Comparison of ENCODE assay signal across 23 mouse cellular contexts in genomic region chr12:28690730-28691129, GRCm38 (mm10). TPM values are rescaled to one million over a fixed set of nuclear protein-coding genes. Genes with fewer than 3 reads are reported as not detected.
DNase-seq lines count a peak whose midpoint lies in the region; ATAC-seq and TF ChIP-seq lines count a peak whose summit lies in the region.
"Had no signal": no experiment of that assay in that cellular context is flagged by ENCODE, and none has a peak within 500 bp of the region (broad histone marks: within the 10 kb centered on the region; RNA-seq: fewer than 3 reads in every experiment).

No protein-coding gene starts in this region.

- ATAC-seq in frontal cortex, adult (ENCODE audit: low TSS enrichment), result 0 out of 2 replicates have a peak, but pooled peaks have one; percentile 15
- no peak for ATAC-seq in kidney, embryonic 14.5 days (ENCODE audit: low FRiP score, low TSS enrichment)
- ATAC-seq: forebrain, embryonic 14.5 days; forebrain, embryonic 16.5 days had no signal

- no peak overlapping the region for H3K4me3 ChIP-seq in layer of hippocampus, adult 2 months
- H3K4me3 ChIP-seq in left cerebral cortex, adult 2 months, result no peak overlapping the region
- H3K4me3 ChIP-seq in cortical plate, adult 2 months (ENCODE audit: insufficient read depth, low read length), result no peak overlapping the region
- H3K4me3 ChIP-seq in kidney, embryonic 14.5 days (ENCODE audit: low read length), result no peak overlapping the region
- H3K4me3 ChIP-seq: embryonic facial prominence, embryonic 13.5 days; embryonic facial prominence, embryonic 15.5 days; erythroblast, embryonic 14.5 days; forebrain, embryonic 10.5 days; forebrain, embryonic 12.5 days had no signal

- no peak for TF ChIP-seq POLR2A in cortical plate, adult 2 months (IDR thresholded peaks at IDR 0.05; ENCODE audit: extremely low read depth, insufficient read depth, low read length)

- DNase-seq in frontal cortex, postnatal 25 days (ENCODE audit: low spot score in 2 of 2), result no peak
- DNase-seq in layer of hippocampus, adult 2 months (ENCODE audit: low spot score in 2 of 2), result no peak
- DNase-seq in layer of hippocampus, postnatal 36 days, result no peak
- DNase-seq in left cerebral cortex, adult 2 months (ENCODE audit: extremely low spot score in 1 of 2, low spot score in 2 of 2), result no peak
- DNase-seq in left cerebral cortex, postnatal 4 days, result no peak
- DNase-seq: adrenal gland, adult 2 months; adrenal gland, postnatal 10 days; adrenal gland, postnatal 25 days; cerebellum, adult 11-12 months; cerebellum, adult 8-10 months; cerebellum, adult 9-11 months; cerebellum, postnatal 25 days; embryo, embryonic 11 days had no signal

- H3K9ac ChIP-seq in kidney, embryonic 14.5 days (ENCODE audit: low read depth, low read length), result no peak overlapping the region
- H3K9ac ChIP-seq: embryonic facial prominence, embryonic 13.5 days; embryonic facial prominence, embryonic 15.5 days; forebrain, embryonic 12.5 days had no signal

- H3K4me1 ChIP-seq in cortical plate, adult 2 months (ENCODE audit: control insufficient read depth, insufficient read depth, low read length), result peaks cover 3% of the 10 kb centered on the region; the same call in 1 of the 2 replicates
- no peaks in the 10 kb centered on the region for H3K4me1 ChIP-seq in kidney, embryonic 14.5 days (ENCODE audit: control insufficient read depth, insufficient read depth, low read length)
- H3K4me1 ChIP-seq: embryonic facial prominence, embryonic 13.5 days; embryonic facial prominence, embryonic 15.5 days; forebrain, embryonic 12.5 days had no signal

- peak overlapping the region; percentile 78 for H3K27ac ChIP-seq in layer of hippocampus, adult 2 months
- H3K27ac ChIP-seq in left cerebral cortex, adult 2 months, result peak overlapping the region; percentile 69
- H3K27ac ChIP-seq in cortical plate, adult 2 months (ENCODE audit: insufficient read depth, low read length), result peak overlapping the region; percentile 84
- no peak overlapping the region for H3K27ac ChIP-seq in kidney, embryonic 14.5 days (ENCODE audit: low read depth, low read length)
- H3K27ac ChIP-seq: embryonic facial prominence, embryonic 13.5 days; embryonic facial prominence, embryonic 15.5 days; forebrain, embryonic 10.5 days; forebrain, embryonic 12.5 days had no signal

- peaks cover 48% of the 10 kb centered on the region for H3K36me3 ChIP-seq in kidney, embryonic 14.5 days (ENCODE audit: control insufficient read depth, insufficient read depth, low read length)

- no peak for TF ChIP-seq CTCF in layer of hippocampus, adult 2 months (conservative IDR thresholded peaks at IDR 0.05)
- no peak for TF ChIP-seq CTCF in left cerebral cortex, adult 2 months (IDR thresholded peaks at IDR 0.05)
- TF ChIP-seq CTCF in cortical plate, adult 2 months (IDR thresholded peaks at IDR 0.05; ENCODE audit: extremely low read depth, insufficient read depth, low read length), result no peak

- H3K27me3 ChIP-seq in kidney, embryonic 14.5 days (ENCODE audit: control insufficient read depth, insufficient read depth, low read length), result no peaks in the 10 kb centered on the region
- H3K27me3 ChIP-seq: embryonic facial prominence, embryonic 13.5 days; embryonic facial prominence, embryonic 15.5 days; forebrain, embryonic 12.5 days had no signal

- H3K4me2 ChIP-seq in kidney, embryonic 14.5 days (replicated peaks; ENCODE audit: low read depth, low read length), result no peak overlapping the region
- H3K4me2 ChIP-seq: embryonic facial prominence, embryonic 13.5 days; embryonic facial prominence, embryonic 15.5 days; forebrain, embryonic 12.5 days had no signal

- 95% methylated on average over 7 of the region's 7 CpGs for WGBS in kidney, embryonic 14.5 days

- intact Hi-C loops in left cerebral cortex, adult 2 months (cut with DNase I), result no loop called here
- intact Hi-C loops in left cerebral cortex, postnatal 4 days (cut with DNase I), result loop anchor here (10.0 kb wide), 3 partner anchors 144 to 594 kb away; no protein-coding TSS in a partner anchor

- H3K9me3 ChIP-seq in kidney, embryonic 14.5 days (ENCODE audit: control insufficient read depth, low read length), result no peaks in the 10 kb centered on the region
- H3K9me3 ChIP-seq: embryonic facial prominence, embryonic 13.5 days; embryonic facial prominence, embryonic 15.5 days; forebrain, embryonic 10.5 days; forebrain, embryonic 12.5 days had no signal

RNA-seq across cellular contexts. Expression of gene Adi1, which starts 15.7 kb away (rescaled TPM):
- 10 to 100 TPM; 37.0 to 41.0 TPM for total RNA-seq in layer of hippocampus, adult 2 months (2021)
- 10 to 100 TPM; 33.7 to 36.9 TPM for total RNA-seq in layer of hippocampus, postnatal 36 days (2021)
- total RNA-seq in left cerebral cortex, adult 2 months (2021), result 10 to 100 TPM; 32.2 to 33.0 TPM
- 10 to 100 TPM; 10.8 to 12.5 TPM for total RNA-seq in left cerebral cortex, postnatal 4 days (2021)
- polyA plus RNA-seq in cortical plate, adult 2 months (2012; rRNA removed), result 40.7 and 41.7 TPM in 2 replicates
- 87.4 and 89.1 TPM in 2 replicates for polyA plus RNA-seq in kidney, embryonic 14.5 days (2014; fragmentation: Nextera tagmentation; extraction: Ambion mirVana)

RNA-seq across cellular contexts. Expression of gene Rnaseh1, which starts 41.3 kb away (rescaled TPM):
- 10 to 100 TPM; 12.8 to 14.3 TPM for total RNA-seq in layer of hippocampus, adult 2 months (2021)
- total RNA-seq in layer of hippocampus, postnatal 36 days (2021), result 10 to 100 TPM; 12.7 to 14.1 TPM
- total RNA-seq in left cerebral cortex, adult 2 months (2021), result 10 to 100 TPM; 13.4 to 13.6 TPM
- 10 to 100 TPM; 15.4 to 15.5 TPM for total RNA-seq in left cerebral cortex, postnatal 4 days (2021)
- 18.7 and 19.6 TPM in 2 replicates for polyA plus RNA-seq in cortical plate, adult 2 months (2012; rRNA removed)
- polyA plus RNA-seq in kidney, embryonic 14.5 days (2014; fragmentation: Nextera tagmentation; extraction: Ambion mirVana), result 27.5 and 31.6 TPM in 2 replicates

RNA-seq across cellular contexts. Expression of gene Rps7, which starts 55.0 kb away (rescaled TPM):
- 100 to 1,000 TPM; 301 to 311 TPM for total RNA-seq in layer of hippocampus, adult 2 months (2021)
- 100 to 1,000 TPM; 282 to 298 TPM for total RNA-seq in layer of hippocampus, postnatal 36 days (2021)
- 100 to 1,000 TPM; 246 to 270 TPM for total RNA-seq in left cerebral cortex, adult 2 months (2021)
- total RNA-seq in left cerebral cortex, postnatal 4 days (2021), result 100 to 1,000 TPM; 462 to 484 TPM
- 368 and 372 TPM in 2 replicates for polyA plus RNA-seq in cortical plate, adult 2 months (2012; rRNA removed)
- polyA plus RNA-seq in kidney, embryonic 14.5 days (2014; fragmentation: Nextera tagmentation; extraction: Ambion mirVana), result 959 and 1,233 TPM in 2 replicates

RNA-seq across cellular contexts. Expression of gene Trappc12, which starts 59.5 kb away (rescaled TPM):
- 10 to 100 TPM; 58.6 to 59.7 TPM for total RNA-seq in layer of hippocampus, adult 2 months (2021)
- total RNA-seq in layer of hippocampus, postnatal 36 days (2021), result 10 to 100 TPM; 57.2 to 57.5 TPM
- 10 to 100 TPM; 61.4 to 63.0 TPM for total RNA-seq in left cerebral cortex, adult 2 months (2021)
- 10 to 100 TPM; 40.8 to 41.8 TPM for total RNA-seq in left cerebral cortex, postnatal 4 days (2021)
- polyA plus RNA-seq in cortical plate, adult 2 months (2012; rRNA removed), result 59.7 TPM in 2 replicates
- 27.4 and 43.9 TPM in 2 replicates for polyA plus RNA-seq in kidney, embryonic 14.5 days (2014; fragmentation: Nextera tagmentation; extraction: Ambion mirVana)
